Mouse (Mus musculus): ENCODE data around the gene Odf3l2.

The Odf3l2 gene

GRCm38 (mm10) chr10:79625398-79625797 lies 20.1 kb downstream of the Odf3l2 start:
- DNase-seq, result no peak

GRCm38 (mm10) chr10:79623950-79624349 lies 21.6 kb downstream of the Odf3l2 start:
- no peak for DNase-seq

- no peak for DNase-seq
Measured at GRCm38 (mm10) chr10:79616376-79616775, 29.2 kb downstream of the Odf3l2 start.

GRCm38 (mm10) chr10:79615860-79616259 lies 29.7 kb downstream of the Odf3l2 start:
- DNase-seq, result no peak

DNA sequence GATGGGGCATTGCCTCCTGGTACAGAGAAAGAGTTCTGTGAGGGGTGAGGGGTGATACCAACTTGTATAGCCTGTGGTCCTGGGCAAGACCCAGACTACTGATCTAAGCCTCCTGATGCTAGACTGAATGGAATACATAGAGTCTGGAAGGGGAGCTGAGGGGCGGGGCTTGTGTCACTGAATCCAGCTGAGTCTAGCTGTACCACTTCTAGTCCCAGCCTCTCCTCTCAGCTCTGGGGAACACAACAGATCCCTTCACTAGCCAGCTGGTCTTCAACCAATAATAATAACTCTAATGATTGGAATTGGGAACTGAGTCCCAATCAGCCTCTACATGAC lies 31.3 kb downstream of the Odf3l2 start:
- no peak for DNase-seq

DNA sequence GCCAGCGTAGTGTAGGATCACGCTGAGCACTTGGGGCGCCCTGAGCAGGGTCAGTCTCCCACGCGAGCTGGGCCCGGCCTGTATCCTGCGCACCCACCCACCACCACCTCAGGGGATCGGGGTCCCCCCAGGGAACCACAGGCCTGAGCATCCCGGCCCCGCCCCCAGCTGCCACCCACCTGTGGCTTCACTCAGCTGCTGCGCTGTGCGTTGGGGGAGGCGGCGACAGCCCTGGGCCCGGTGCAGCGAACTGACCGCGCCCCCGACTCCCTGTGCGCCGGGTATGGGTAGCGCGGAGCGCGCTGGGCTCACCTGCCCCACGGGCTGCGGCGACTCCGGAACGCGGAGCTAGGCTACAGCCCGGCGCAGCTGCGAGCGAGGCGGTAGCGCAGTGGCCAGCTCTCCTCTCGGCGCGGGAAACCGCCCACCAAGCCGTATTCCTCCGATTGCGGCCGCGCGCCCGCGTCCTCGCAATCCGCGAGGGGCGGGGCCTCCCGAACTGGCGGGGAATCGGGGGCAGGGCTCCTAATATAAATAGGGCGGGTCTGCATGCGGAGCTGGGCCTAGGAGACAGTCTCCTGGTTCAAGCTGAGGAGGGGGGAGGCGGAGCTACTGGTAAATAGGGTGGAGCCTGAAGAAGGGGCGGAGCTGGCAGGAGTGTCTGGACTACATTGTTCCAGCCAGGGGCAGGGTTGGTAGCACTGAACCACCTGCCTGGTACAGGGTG lies 31.8 kb downstream of the Odf3l2 start, which contains the start of gene C2cd4c:
Gene C2cd4c (minus strand): TSS at position 448 of the 727 bp plus-strand sequence.
- peak; percentile 44 for DNase-seq

- no peak for DNase-seq
Measured at GRCm38 (mm10) chr10:79612192-79613135, 33.1 kb downstream of the Odf3l2 start.

DNA sequence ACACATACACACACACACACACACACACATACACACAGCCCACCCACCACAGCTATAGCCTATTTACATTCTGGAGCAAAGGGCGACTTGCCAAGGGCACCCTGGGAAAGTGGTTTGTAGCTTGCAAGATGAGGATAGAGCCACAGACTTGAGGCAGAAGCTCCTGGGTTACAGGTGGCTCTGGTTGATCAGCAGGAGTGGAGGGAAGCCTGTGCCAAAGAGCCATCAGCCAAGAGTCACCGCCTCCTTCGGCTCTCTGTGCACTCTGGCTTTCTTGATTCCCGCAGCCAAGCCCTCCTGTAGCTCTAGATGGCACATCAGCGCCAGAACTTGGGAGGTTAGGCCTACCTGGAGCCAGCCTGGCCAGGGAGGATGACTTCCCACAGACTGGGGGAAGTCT lies 34.2 kb downstream of the Odf3l2 start:
- DNase-seq, result no peak

DNA sequence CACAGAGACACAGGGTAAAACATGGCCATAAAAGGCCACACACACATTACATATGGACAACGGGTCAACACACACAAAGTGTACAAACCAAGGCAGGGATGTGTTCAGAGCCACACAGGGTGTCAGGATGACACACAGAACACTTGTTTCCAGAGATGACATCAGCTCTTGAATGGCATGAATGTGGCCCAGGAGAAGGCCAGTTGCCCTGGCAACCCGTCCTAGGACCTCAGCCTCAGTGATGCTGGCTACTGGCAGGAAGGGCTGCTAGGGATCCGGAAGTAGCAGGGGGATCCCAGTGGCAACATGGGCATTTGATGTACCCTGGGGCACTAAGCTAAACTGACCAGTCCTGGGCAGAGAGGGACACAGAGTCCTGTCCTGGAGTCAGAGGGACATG lies 36.3 kb downstream of the Odf3l2 start:
- no peak for DNase-seq

DNA sequence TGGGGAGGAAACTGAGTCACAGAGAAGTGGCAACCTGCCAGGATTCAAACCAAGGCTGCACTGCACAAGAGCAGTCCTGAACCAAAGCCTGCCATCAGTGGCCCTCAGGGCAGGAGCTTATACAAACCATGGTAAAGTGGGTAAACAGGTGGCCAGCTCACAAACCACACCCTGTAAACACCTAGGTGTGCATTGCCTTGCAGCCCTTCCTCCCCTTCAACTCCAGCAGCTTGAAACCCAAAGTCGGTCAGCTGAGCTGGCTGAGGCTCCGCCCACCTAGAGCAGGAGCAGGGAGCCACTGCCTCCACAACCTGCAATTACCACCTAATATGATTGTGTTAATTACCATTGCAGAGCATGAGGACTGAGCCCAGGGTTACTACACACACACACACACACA lies 37.6 kb downstream of the Odf3l2 start:
- no peak for DNase-seq

GRCm38 (mm10) chr10:79606537-79606936 lies 39.0 kb downstream of the Odf3l2 start:
- DNase-seq, result no peak

DNA sequence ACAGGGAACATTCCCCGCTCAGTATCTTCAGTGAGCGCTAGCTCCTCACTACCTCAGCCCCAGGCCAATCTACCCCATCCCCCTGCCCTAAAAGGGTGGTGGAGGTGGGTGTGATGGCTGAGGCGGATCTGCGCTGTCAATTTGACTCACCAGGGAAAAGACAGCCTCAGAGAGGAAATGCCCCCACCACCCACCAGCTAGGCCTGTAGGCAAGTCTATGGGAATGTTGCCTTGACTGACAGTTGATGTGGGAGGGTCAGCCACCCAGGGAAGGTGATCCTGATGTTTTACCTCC lies 47.7 kb downstream of the Odf3l2 start:
- DNase-seq, result no peak

GRCm38 (mm10) chr10:79597051-79597935 lies 48.2 kb downstream of the Odf3l2 start:
- DNase-seq, result no peak

- DNase-seq, result no peak
Measured at GRCm38 (mm10) chr10:79595590-79595929, 50.0 kb downstream of the Odf3l2 start.

GRCm38 (mm10) chr10:79594872-79595589 lies 50.5 kb downstream of the Odf3l2 start:
- DNase-seq, result peak; percentile 49

DNA sequence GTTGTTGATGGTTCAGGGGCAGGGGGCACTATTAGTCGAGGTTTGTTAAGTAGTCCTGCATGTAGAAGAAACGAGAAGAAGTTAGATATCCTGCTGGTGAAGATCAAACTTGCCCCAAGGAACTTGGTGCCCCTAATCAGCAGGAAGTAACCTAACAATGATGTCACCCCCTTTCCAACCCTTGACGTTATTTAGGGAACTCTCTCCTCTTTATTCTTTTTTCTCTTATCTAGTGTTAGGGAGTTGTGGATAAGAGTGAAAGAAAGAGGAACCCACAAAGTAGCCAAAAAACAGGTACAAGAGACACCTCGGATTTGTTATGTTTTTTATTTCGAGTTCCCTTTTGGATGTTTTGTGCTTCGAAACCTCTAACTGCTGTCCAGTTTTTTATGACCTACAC lies 51.4 kb downstream of the Odf3l2 start:
- no peak for DNase-seq

- DNase-seq, result no peak
Measured at GRCm38 (mm10) chr10:79590702-79591101, 54.8 kb downstream of the Odf3l2 start.
